Comparison of ENCODE assay signal across 13 mouse cellular contexts in the genomic region with DNA sequence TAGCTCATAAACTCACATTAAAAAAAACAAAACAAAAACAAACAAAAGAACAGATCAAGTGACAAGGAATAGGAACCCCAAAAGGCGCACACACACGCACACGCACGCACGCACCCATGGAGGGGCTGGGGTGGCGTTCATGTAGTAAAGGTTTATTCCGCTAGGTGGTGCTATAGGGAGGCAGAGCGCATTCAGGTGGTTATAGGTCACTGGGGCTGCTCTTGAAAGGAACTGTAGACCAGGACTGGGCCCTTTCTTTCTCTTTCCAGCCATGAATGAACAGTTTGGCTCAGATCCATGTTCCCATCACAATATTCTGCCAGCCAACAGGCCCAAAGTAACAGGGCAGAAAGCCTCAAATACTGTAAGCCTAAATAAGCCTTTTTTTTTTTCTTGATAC. TPM values are rescaled to one million over a fixed set of nuclear protein-coding genes. Genes with fewer than 3 reads are reported as not detected.
A peak's percentile ranks its signal among the peaks of the same experiment; 100 is the strongest.
DNase-seq lines count a peak whose midpoint lies in the region; ATAC-seq and TF ChIP-seq lines count a peak whose summit lies in the region.
"Had no signal": no experiment of that assay in that cellular context is flagged by ENCODE, and none has a peak within 500 bp of the region (broad histone marks: within the 10 kb centered on the region; RNA-seq: fewer than 3 reads in every experiment).

No protein-coding gene starts in this region.

- TF ChIP-seq POLR2A in thymus, adult 2 months (IDR thresholded peaks at IDR 0.05; ENCODE audit: control insufficient read depth, extremely low read depth, insufficient read depth, low read length, poor library complexity): no peak

- no peak overlapping the region for H3K4me2 ChIP-seq in hindbrain, embryonic 11.5 days (replicated peaks; ENCODE audit: low read depth, low read length)
- no peak overlapping the region for H3K4me2 ChIP-seq in hindbrain, embryonic 12.5 days (replicated peaks)
- H3K4me2 ChIP-seq: embryonic facial prominence, embryonic 15.5 days; limb, embryonic 15.5 days had no signal

- H3K9me3 ChIP-seq in hindbrain, embryonic 11.5 days (ENCODE audit: control insufficient read depth, low read length): no peaks in the 10 kb centered on the region
- no peaks in the 10 kb centered on the region for H3K9me3 ChIP-seq in hindbrain, embryonic 12.5 days (replicated peaks)
- H3K9me3 ChIP-seq: embryonic facial prominence, embryonic 15.5 days; limb, embryonic 15.5 days had no signal

- no peaks in the 10 kb centered on the region for H3K36me3 ChIP-seq in hindbrain, embryonic 11.5 days (ENCODE audit: control insufficient read depth, insufficient read depth, low read length)
- no peaks in the 10 kb centered on the region for H3K36me3 ChIP-seq in hindbrain, embryonic 12.5 days
- H3K36me3 ChIP-seq in thymus, adult 2 months (ENCODE audit: control insufficient read depth, insufficient read depth, low read length): no peaks in the 10 kb centered on the region

- H3K4me1 ChIP-seq in hindbrain, embryonic 11.5 days (replicated peaks; ENCODE audit: control insufficient read depth, insufficient read depth, low read length): no peaks in the 10 kb centered on the region
- H3K4me1 ChIP-seq in hindbrain, embryonic 12.5 days: peaks cover 28% of the 10 kb centered on the region
- H3K4me1 ChIP-seq in thymus, adult 2 months (replicated peaks; ENCODE audit: control insufficient read depth, insufficient read depth, low read length): peaks cover 12% of the 10 kb centered on the region

- no peak for ATAC-seq in hindbrain, embryonic 11.5 days (ENCODE audit: low FRiP score)
- ATAC-seq in hindbrain, embryonic 12.5 days (ENCODE audit: low FRiP score): no peak

- peak; percentile 26 for DNase-seq in hindbrain, embryonic 11.5 days (ENCODE audit: low spot score)
- DNase-seq in thymus, adult 2 months: peak; percentile 25
- no peak for DNase-seq in thymus, postnatal 36 days
- DNase-seq in brain, adult 2 months (ENCODE audit: low read depth, low spot score): peak; percentile 8
- peak; percentile 31 for DNase-seq in thymus, postnatal 4 days
- no peak for DNase-seq in cerebellum, postnatal 36 days
- no peak for DNase-seq in frontal cortex, postnatal 36 days (ENCODE audit: low spot score in 2 of 2)
- DNase-seq: cerebellum, adult 11 months; gastrocnemius, postnatal 25 days; midbrain, embryonic 14.5 days had no signal

- 76% methylated on average over 8 of the region's 8 CpGs for WGBS in hindbrain, embryonic 11.5 days
- WGBS in hindbrain, embryonic 12.5 days: 79% methylated on average over 8 of the region's 8 CpGs
- WGBS in thymus, adult 2 months: 94% methylated on average over 8 of the region's 8 CpGs

- no peaks in the 10 kb centered on the region for H3K27me3 ChIP-seq in hindbrain, embryonic 11.5 days (ENCODE audit: control insufficient read depth, insufficient read depth, low read length)
- H3K27me3 ChIP-seq in hindbrain, embryonic 12.5 days: no peaks in the 10 kb centered on the region
- H3K27me3 ChIP-seq in thymus, adult 2 months (ENCODE audit: control insufficient read depth, insufficient read depth, low read length): no peaks in the 10 kb centered on the region
- H3K27me3 ChIP-seq: embryonic facial prominence, embryonic 15.5 days; limb, embryonic 15.5 days had no signal

- no peak overlapping the region for H3K4me3 ChIP-seq in hindbrain, embryonic 11.5 days (ENCODE audit: low read depth, low read length)
- H3K4me3 ChIP-seq in hindbrain, embryonic 12.5 days: no peak overlapping the region
- H3K4me3 ChIP-seq in thymus, adult 2 months (ENCODE audit: control insufficient read depth, insufficient read depth, low read length): no peak overlapping the region
- H3K4me3 ChIP-seq: embryonic facial prominence, embryonic 15.5 days; limb, embryonic 15.5 days had no signal

- H3K9ac ChIP-seq in hindbrain, embryonic 11.5 days (ENCODE audit: low read depth, low read length): no peak overlapping the region
- H3K9ac ChIP-seq in hindbrain, embryonic 12.5 days: no peak overlapping the region
- H3K9ac ChIP-seq: embryonic facial prominence, embryonic 15.5 days; limb, embryonic 15.5 days had no signal

- H3K27ac ChIP-seq in hindbrain, embryonic 11.5 days (ENCODE audit: low read depth, low read length): no peak overlapping the region
- no peak overlapping the region for H3K27ac ChIP-seq in hindbrain, embryonic 12.5 days
- no peak overlapping the region for H3K27ac ChIP-seq in thymus, adult 2 months (ENCODE audit: control insufficient read depth, insufficient read depth, low read length)
- H3K27ac ChIP-seq: embryonic facial prominence, embryonic 15.5 days; limb, embryonic 15.5 days had no signal

- no peak for TF ChIP-seq CTCF in thymus, adult 2 months (IDR thresholded peaks at IDR 0.05; ENCODE audit: borderline replicate concordance, control insufficient read depth, extremely low read depth, insufficient read depth, low read length, poor library complexity)

RNA-seq across cellular contexts. Expression of gene Slc7a1, which starts 53.2 kb away (rescaled TPM):
- polyA plus RNA-seq in hindbrain, embryonic 11.5 days (2014; fragmentation: Nextera tagmentation; extraction: Ambion mirVana): 16.9 and 20.9 TPM in 2 replicates
- polyA plus RNA-seq in hindbrain, embryonic 12.5 days (2016; fragmentation: Nextera tagmentation; extraction: Ambion mirVana): 15.4 and 17.1 TPM in 2 replicates
- polyA plus RNA-seq in thymus, adult 2 months (2012; rRNA removed): 12.8 and 17.2 TPM in 2 replicates

Comparison
In these comparisons a context has a peak if more than half of its experiments do, and no peak if none do; other contexts are left out.
1. DNase-seq: peak in hindbrain, embryonic 11.5 days (single experiment), thymus, adult 2 months (single experiment), brain, adult 2 months (single experiment) and thymus, postnatal 4 days (single experiment); none in thymus, postnatal 36 days (0 of 2), cerebellum, postnatal 36 days (0 of 2) and frontal cortex, postnatal 36 days (0 of 2).